Mouse (Mus musculus) myocyte (in vitro differentiated cells): ENCODE data around the gene D6Ertd527e.

Source experiments
- CEBPB ChIP-seq: IDR thresholded peaks from 2 replicates; pipeline ENCODE4 v1.6.1; 2011; ENCODE audit warnings: mild to moderate bottlenecking, moderate library complexity; ENCODE audit not compliant: poor library complexity, insufficient read depth, severe bottlenecking
- E2F4 ChIP-seq: IDR thresholded peaks from one replicate; pipeline ENCODE4 v1.6.1; 2011; ENCODE audit warnings: mild to moderate bottlenecking, control low read depth, moderate library complexity; ENCODE audit not compliant: insufficient read depth
- MAX ChIP-seq: IDR thresholded peaks from one replicate; pipeline ENCODE4 v1.6.1; 2011; ENCODE audit warnings: low read depth, mild to moderate bottlenecking, control low read depth
- MYOD1 ChIP-seq, 3 experiments: IDR thresholded peaks; one replicate each; pipeline ENCODE4 v1.6.1; 2011; ENCODE audit warnings: control low read depth in 2 of 3, low read depth in 2 of 3, mild to moderate bottlenecking in 2 of 3, moderate library complexity in 1 of 3; ENCODE audit not compliant: insufficient read length in 2 of 3, control insufficient read depth in 1 of 3
- MYOG ChIP-seq, 3 experiments: IDR thresholded peaks; one replicate each; pipeline ENCODE4 v1.6.1; 2011; ENCODE audit warnings: control low read depth in 2 of 3, low read depth in 2 of 3, mild to moderate bottlenecking in 2 of 3; ENCODE audit not compliant: insufficient read length in 2 of 3, control insufficient read depth in 1 of 3, insufficient read depth in 1 of 3
- POLR2A ChIP-seq: IDR thresholded peaks from one replicate; pipeline ENCODE4 v1.6.1; 2011; ENCODE audit warnings: low read depth, mild to moderate bottlenecking, control low read depth, moderate library complexity; ENCODE audit not compliant: insufficient read length
- POLR2AphosphoS2 ChIP-seq: IDR thresholded peaks from one replicate; pipeline ENCODE4 v1.6.1; 2011; ENCODE audit warnings: low read depth, control low read depth; ENCODE audit not compliant: insufficient read length
- REST ChIP-seq: IDR thresholded peaks from one replicate; pipeline ENCODE4 v1.6.1; 2011; ENCODE audit warnings: mild to moderate bottlenecking, control low read depth, moderate library complexity; ENCODE audit not compliant: insufficient read depth, insufficient read length
- SRF ChIP-seq: IDR thresholded peaks from one replicate; pipeline ENCODE4 v1.6.1; 2011; ENCODE audit warnings: low read depth; ENCODE audit not compliant: control insufficient read depth, insufficient read length
- TCF12 ChIP-seq: IDR thresholded peaks from one replicate; pipeline ENCODE4 v1.6.1; 2011; ENCODE audit warnings: mild to moderate bottlenecking, control low read depth; ENCODE audit not compliant: poor library complexity, insufficient read depth, severe bottlenecking
- TCF3 ChIP-seq: IDR thresholded peaks from one replicate; pipeline ENCODE4 v1.6.1; 2011; ENCODE audit warnings: low read depth, control low read depth; ENCODE audit not compliant: insufficient read length
- USF1 ChIP-seq: IDR thresholded peaks from one replicate; pipeline ENCODE4 v1.6.1; 2011; ENCODE audit warnings: low read depth, mild to moderate bottlenecking, control low read depth, moderate library complexity

GRCm38 (mm10) chr6:87100297-87101020 lies 4.1 kb upstream of the D6Ertd527e start:
- TF ChIP-seq MYOG (IDR thresholded peaks at IDR 0.05; ENCODE audit: control insufficient read depth in 1 of 3, insufficient read depth in 1 of 3, insufficient read length in 2 of 3, low read depth in 2 of 3) = no peak
- TF ChIP-seq MYOD1 (IDR thresholded peaks at IDR 0.05; ENCODE audit: control insufficient read depth in 1 of 3, insufficient read length in 2 of 3, low read depth in 2 of 3) = no peak
- no peak for TF ChIP-seq USF1
- no peak for TF ChIP-seq POLR2A
- no peak for TF ChIP-seq POLR2AphosphoS2
- no peak for TF ChIP-seq MAX
- TF ChIP-seq REST = no peak
- no peak for TF ChIP-seq TCF3
- no peak for TF ChIP-seq TCF12
- TF ChIP-seq E2F4 = no peak
- no peak for TF ChIP-seq SRF
- TF ChIP-seq CEBPB = no peak
